Mouse (Mus musculus) mature B cell (primary cell): Measurements from ENCODE around the gene Fuk.
"Not testable (repeated sequence)": the region's sequence is repeated elsewhere in the genome, so short reads cannot be mapped to it uniquely, and the experiment has no call there.

Experiments
- in situ Hi-C: fragments of 300-500 bp; cut with MboI; formaldehyde crosslinking; loops from 2 replicates; pipeline ENCODE4 v1.14.3; 2019

The Fuk gene

GRCm38 (mm10) chr8:110919341-110920031, 17.2 kb upstream of the Fuk start, which contains the start of gene St3gal2:
Gene St3gal2, plus strand, starts transcription at chr8:110919922.
- in situ Hi-C loops = no loop called here

- in situ Hi-C loops = no loop called here
Measured at GRCm38 (mm10) chr8:110918460-110918859, 16.2 kb upstream of the Fuk start.

GRCm38 (mm10) chr8:110918027-110918426, 15.7 kb upstream of the Fuk start:
- in situ Hi-C loops = no loop called here

- in situ Hi-C loops = no loop called here
Measured at GRCm38 (mm10) chr8:110917415-110917814, 15.1 kb upstream of the Fuk start.

GRCm38 (mm10) chr8:110911576-110912570, 9.6 kb upstream of the Fuk start:
- in situ Hi-C loops = no loop called here

GRCm38 (mm10) chr8:110909850-110910249, 7.6 kb upstream of the Fuk start:
- in situ Hi-C loops = not testable (repeated sequence)

- in situ Hi-C loops = no loop called here
Measured at GRCm38 (mm10) chr8:110906682-110907081, 4.4 kb upstream of the Fuk start.

GRCm38 (mm10) chr8:110905404-110905803, 3.1 kb upstream of the Fuk start:
- in situ Hi-C loops = no loop called here

GRCm38 (mm10) chr8:110902579-110902965, 284 bp upstream of the Fuk start:
- in situ Hi-C loops = no loop called here

- in situ Hi-C loops = no loop called here
Measured at GRCm38 (mm10) chr8:110901056-110901455, 1.2 kb downstream of the Fuk start.

- in situ Hi-C loops = no loop called here
Measured at GRCm38 (mm10) chr8:110897495-110897894, 4.8 kb downstream of the Fuk start.

GRCm38 (mm10) chr8:110895812-110896211, 6.5 kb downstream of the Fuk start:
- in situ Hi-C loops = no loop called here

- in situ Hi-C loops = no loop called here
Measured at GRCm38 (mm10) chr8:110895254-110895653, 7.0 kb downstream of the Fuk start.

GRCm38 (mm10) chr8:110894851-110895250, 7.4 kb downstream of the Fuk start:
- in situ Hi-C loops = no loop called here

GRCm38 (mm10) chr8:110892913-110893312, 9.4 kb downstream of the Fuk start:
- in situ Hi-C loops = no loop called here

GRCm38 (mm10) chr8:110892040-110892439, 10.2 kb downstream of the Fuk start:
- in situ Hi-C loops = no loop called here

- in situ Hi-C loops = no loop called here
Measured at GRCm38 (mm10) chr8:110889904-110890470, 12.3 kb downstream of the Fuk start.

- in situ Hi-C loops = no loop called here
Measured at GRCm38 (mm10) chr8:110888860-110889259, 13.4 kb downstream of the Fuk start.

- in situ Hi-C loops = no loop called here
Measured at GRCm38 (mm10) chr8:110888441-110888840, 13.8 kb downstream of the Fuk start.

GRCm38 (mm10) chr8:110887551-110887950, 14.7 kb downstream of the Fuk start:
- in situ Hi-C loops = no loop called here

- in situ Hi-C loops = no loop called here
Measured at GRCm38 (mm10) chr8:110886634-110887033, 15.7 kb downstream of the Fuk start.

GRCm38 (mm10) chr8:110883824-110884223, 18.5 kb downstream of the Fuk start:
- in situ Hi-C loops = no loop called here
